Mouse (Mus musculus) ovary, postnatal 36 days (tissue): ENCODE data around the gene Git2.
A peak's percentile ranks its signal among the peaks of the same experiment; 100 is the strongest.

ENCODE experiments used
- DNase-seq: peaks from one replicate; pipeline ENCODE4 v3.0.0; 2022; ENCODE audit warnings: low spot score, mixed read lengths

Git2 gene

GRCm38 (mm10) chr5:114720784-114721183 is 54.5 kb downstream of the Git2 start:
- no peak for DNase-seq

GRCm38 (mm10) chr5:114719928-114720270 is 55.4 kb downstream of the Git2 start:
- DNase-seq: no peak

GRCm38 (mm10) chr5:114719003-114719927 is 56.1 kb downstream of the Git2 start:
- no peak for DNase-seq

- no peak for DNase-seq
Measured at GRCm38 (mm10) chr5:114718483-114718882, 56.8 kb downstream of the Git2 start.

- no peak for DNase-seq
Measured at GRCm38 (mm10) chr5:114717937-114718336, 57.4 kb downstream of the Git2 start.

GRCm38 (mm10) chr5:114717292-114717691 is 58.0 kb downstream of the Git2 start:
- no peak for DNase-seq

GRCm38 (mm10) chr5:114714551-114714950 is 60.8 kb downstream of the Git2 start:
- DNase-seq: no peak

- no peak for DNase-seq
Measured at GRCm38 (mm10) chr5:114709357-114709756, 66.0 kb downstream of the Git2 start.

- DNase-seq: no peak
Measured at GRCm38 (mm10) chr5:114708491-114708890, 66.8 kb downstream of the Git2 start.

GRCm38 (mm10) chr5:114707265-114708068 is 67.8 kb downstream of the Git2 start, which contains the start of gene Tchp:
Gene Tchp, plus strand, starts transcription at chr5:114707760.
- peak; percentile 94 for DNase-seq

GRCm38 (mm10) chr5:114702403-114703392 is 72.6 kb downstream of the Git2 start:
- no peak for DNase-seq

GRCm38 (mm10) chr5:114699015-114699414 is 76.3 kb downstream of the Git2 start:
- DNase-seq: no peak

GRCm38 (mm10) chr5:114698044-114698746 is 77.1 kb downstream of the Git2 start:
- no peak for DNase-seq

- no peak for DNase-seq
Measured at GRCm38 (mm10) chr5:114696939-114697338, 78.4 kb downstream of the Git2 start.

- DNase-seq: no peak
Measured at GRCm38 (mm10) chr5:114695775-114696174, 79.5 kb downstream of the Git2 start.

GRCm38 (mm10) chr5:114690633-114691567 is 84.4 kb downstream of the Git2 start, which contains the start of gene Gltp:
Gene Gltp, minus strand, starts transcription at chr5:114690984.
- DNase-seq: peak; percentile 93

- DNase-seq: no peak
Measured at GRCm38 (mm10) chr5:114689700-114690366, 85.5 kb downstream of the Git2 start.

- DNase-seq: no peak
Measured at GRCm38 (mm10) chr5:114688703-114689102, 86.6 kb downstream of the Git2 start.

GRCm38 (mm10) chr5:114687901-114688300 is 87.4 kb downstream of the Git2 start:
- no peak for DNase-seq
